Mouse (Mus musculus) small intestine, adult 2 months (tissue): ENCODE measurements around the gene Dnase1l2.

Experiments used
- CTCF ChIP-seq: fragments of 200-500 bp; IDR thresholded peaks from 2 replicates; pipeline ENCODE4 v1.5.1; 2012; ENCODE audit warnings: low read depth, mild to moderate bottlenecking, control low read depth, inconsistent platforms, low read length, moderate library complexity, mixed read lengths; ENCODE audit not compliant: insufficient replicate concordance, insufficient read length; ENCODE audit errors: extremely low read depth
- POLR2A ChIP-seq: fragments of 200-500 bp; IDR thresholded peaks from 2 replicates; pipeline ENCODE4 v1.6.1; 2012; ENCODE audit warnings: low read depth, mild to moderate bottlenecking, control low read depth, inconsistent platforms, low read length, moderate library complexity

DNA sequence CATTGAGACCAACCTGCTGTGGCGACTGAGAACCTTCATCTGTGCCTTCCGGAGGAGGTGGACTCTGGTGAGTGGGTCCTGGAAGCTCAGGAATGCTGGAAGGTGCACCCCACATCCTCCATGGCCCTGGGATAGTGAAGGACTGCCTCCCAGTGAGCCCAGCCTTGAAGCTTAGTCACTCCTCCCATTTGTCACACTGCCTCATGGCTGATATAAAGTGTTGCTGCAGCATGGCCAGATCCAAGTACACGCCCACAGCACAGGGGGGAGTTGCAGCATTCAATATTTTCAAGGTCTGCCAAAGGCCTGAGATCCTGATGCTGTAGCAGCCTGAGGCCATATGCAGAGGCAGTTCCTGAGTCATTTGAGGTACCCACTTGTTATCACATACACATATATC, 40.5 kb downstream of the Dnase1l2 start:
- TF ChIP-seq CTCF, result no peak
- no peak for TF ChIP-seq POLR2A
